Comparison of ENCODE assay signal across 12 mouse cellular contexts in genomic region chr11:69886907-69887635, GRCm38 (mm10). TPM values are rescaled to one million over a fixed set of nuclear protein-coding genes. Genes with fewer than 3 reads are reported as not detected.
DNase-seq lines count a peak whose midpoint lies in the region; ATAC-seq and TF ChIP-seq lines count a peak whose summit lies in the region.
"Had no signal": no experiment of that assay in that cellular context is flagged by ENCODE, and none has a peak within 500 bp of the region (broad histone marks: within the 10 kb centered on the region; RNA-seq: fewer than 3 reads in every experiment).

No protein-coding gene starts in this region.

- no peak for TF ChIP-seq POLR2A in ES-Bruce4 (IDR thresholded peaks at IDR 0.05; ENCODE audit: insufficient read depth, low read length)

- no peaks in the 10 kb centered on the region for H3K9me3 ChIP-seq in intestine, postnatal 0 days (ENCODE audit: control insufficient read depth)
- H3K9me3 ChIP-seq in intestine, embryonic 16.5 days (ENCODE audit: control insufficient read depth, low read length): no peaks in the 10 kb centered on the region
- H3K9me3 ChIP-seq in ES-Bruce4 (replicated peaks; ENCODE audit: control insufficient read depth, insufficient read depth, low read length, poor library complexity, severe bottlenecking): no peaks in the 10 kb centered on the region
- no peaks in the 10 kb centered on the region for H3K9me3 ChIP-seq in liver, embryonic 16.5 days (replicated peaks; ENCODE audit: control insufficient read depth, low read length)
- H3K9me3 ChIP-seq: midbrain, embryonic 13.5 days had no signal

- no peak overlapping the region for H3K27ac ChIP-seq in intestine, postnatal 0 days (ENCODE audit: low read depth, low read length)
- no peak overlapping the region for H3K27ac ChIP-seq in intestine, embryonic 16.5 days (ENCODE audit: low read length)
- H3K27ac ChIP-seq in ES-Bruce4 (ENCODE audit: insufficient read depth, low read length): no peak overlapping the region
- H3K27ac ChIP-seq in brown adipose tissue, adult 24 weeks (replicated peaks; ENCODE audit: low read depth, low read length): peak overlapping the region; percentile 59
- peak overlapping the region; percentile 41 for H3K27ac ChIP-seq in liver, embryonic 16.5 days (ENCODE audit: low read length)
- H3K27ac ChIP-seq: midbrain, embryonic 13.5 days had no signal

- H3K4me2 ChIP-seq in intestine, postnatal 0 days (replicated peaks; ENCODE audit: low read depth): no peak overlapping the region
- no peak overlapping the region for H3K4me2 ChIP-seq in intestine, embryonic 16.5 days (ENCODE audit: low read depth, low read length)
- peak overlapping the region; percentile 26 for H3K4me2 ChIP-seq in liver, embryonic 16.5 days (ENCODE audit: low read depth, low read length)
- H3K4me2 ChIP-seq: midbrain, embryonic 13.5 days had no signal

- ATAC-seq in intestine, postnatal 0 days: 0 out of 2 replicates have a peak, but pooled peaks have one; percentile 29
- no peak for ATAC-seq in intestine, embryonic 16.5 days
- ATAC-seq in liver, embryonic 16.5 days (ENCODE audit: low read depth): peak; percentile 76
- no peak for ATAC-seq in activated CD4-positive, CD25-positive, alpha-beta regulatory T cell, adult 4 months
- ATAC-seq: forebrain, embryonic 16.5 days; midbrain, embryonic 13.5 days had no signal

- no peaks in the 10 kb centered on the region for H3K36me3 ChIP-seq in intestine, postnatal 0 days (ENCODE audit: control insufficient read depth, insufficient read depth)
- H3K36me3 ChIP-seq in intestine, embryonic 16.5 days (ENCODE audit: control insufficient read depth, insufficient read depth, low read length): no peaks in the 10 kb centered on the region
- H3K36me3 ChIP-seq in ES-Bruce4 (ENCODE audit: control insufficient read depth, insufficient read depth, low read length, poor library complexity, severe bottlenecking): no peaks in the 10 kb centered on the region
- no peaks in the 10 kb centered on the region for H3K36me3 ChIP-seq in liver, embryonic 16.5 days (ENCODE audit: control insufficient read depth, insufficient read depth)
- H3K36me3 ChIP-seq: midbrain, embryonic 13.5 days had no signal

- no peak overlapping the region for H3K9ac ChIP-seq in intestine, postnatal 0 days (ENCODE audit: low read depth, low read length)
- no peak overlapping the region for H3K9ac ChIP-seq in intestine, embryonic 16.5 days (ENCODE audit: low read depth, low read length)
- H3K9ac ChIP-seq in ES-Bruce4 (ENCODE audit: low read depth, poor library complexity, severe bottlenecking): no peak overlapping the region
- H3K9ac ChIP-seq in liver, embryonic 16.5 days (ENCODE audit: low read depth, low read length): peak overlapping the region; percentile 27; the same call in 1 of the 2 replicates
- H3K9ac ChIP-seq: midbrain, embryonic 13.5 days had no signal

- no peak for TF ChIP-seq EP300 in ES-Bruce4 (IDR thresholded peaks at IDR 0.05; ENCODE audit: insufficient read depth, low read depth, low read length)

- no peaks in the 10 kb centered on the region for H3K27me3 ChIP-seq in intestine, postnatal 0 days (replicated peaks; ENCODE audit: control insufficient read depth, insufficient read depth, low read length)
- no peaks in the 10 kb centered on the region for H3K27me3 ChIP-seq in intestine, embryonic 16.5 days (replicated peaks; ENCODE audit: control insufficient read depth, insufficient read depth, low read length)
- H3K27me3 ChIP-seq in ES-Bruce4 (ENCODE audit: control insufficient read depth, insufficient read depth, low read length, poor library complexity, severe bottlenecking): no peaks in the 10 kb centered on the region
- no peaks in the 10 kb centered on the region for H3K27me3 ChIP-seq in liver, embryonic 16.5 days (ENCODE audit: control insufficient read depth, insufficient read depth, low read depth, low read length)

- no peak for DNase-seq in layer of hippocampus, adult 9-10 months (ENCODE audit: low spot score)
- DNase-seq in cerebellum, postnatal 4 days (ENCODE audit: low spot score in 2 of 2): no peak
- DNase-seq: cerebellum, postnatal 25 days had no signal

- peak; percentile 84 for TF ChIP-seq CTCF in intestine, postnatal 0 days (IDR thresholded peaks at IDR 0.05; ENCODE audit: low read depth)
- peak; percentile 60 for TF ChIP-seq CTCF in ES-Bruce4 (IDR thresholded peaks at IDR 0.05; ENCODE audit: low read depth, low read length)

- no peaks in the 10 kb centered on the region for H3K4me1 ChIP-seq in intestine, postnatal 0 days (replicated peaks; ENCODE audit: control insufficient read depth, insufficient read depth, low read length)
- H3K4me1 ChIP-seq in intestine, embryonic 16.5 days (ENCODE audit: control insufficient read depth, insufficient read depth, low read length): no peaks in the 10 kb centered on the region
- H3K4me1 ChIP-seq in ES-Bruce4 (ENCODE audit: control insufficient read depth, insufficient read depth, low read length): no peaks in the 10 kb centered on the region
- H3K4me1 ChIP-seq in brown adipose tissue, adult 24 weeks (ENCODE audit: control insufficient read depth, insufficient read depth, insufficient read length, low read length): peaks cover 5% of the 10 kb centered on the region
- peaks cover 29% of the 10 kb centered on the region for H3K4me1 ChIP-seq in liver, embryonic 16.5 days (ENCODE audit: control insufficient read depth, low read depth, low read length)
- H3K4me1 ChIP-seq: midbrain, embryonic 13.5 days had no signal

- WGBS in intestine, postnatal 0 days: 61% methylated on average over 8 of the region's 8 CpGs
- 62% methylated on average over 8 of the region's 8 CpGs for WGBS in intestine, embryonic 16.5 days
- WGBS in liver, embryonic 16.5 days (ENCODE audit: insufficient replicate concordance): 20% methylated on average over 8 of the region's 8 CpGs

- no peak overlapping the region for H3K4me3 ChIP-seq in intestine, postnatal 0 days (ENCODE audit: low read depth, low read length)
- no peak overlapping the region for H3K4me3 ChIP-seq in intestine, embryonic 16.5 days (ENCODE audit: low read length)
- H3K4me3 ChIP-seq in ES-Bruce4 (ENCODE audit: low read depth, low read length): no peak overlapping the region
- H3K4me3 ChIP-seq in brown adipose tissue, adult 24 weeks (ENCODE audit: insufficient read depth, low read depth, low read length): 0 out of 2 replicates have a peak overlapping the region, but pooled peaks have one; percentile 13
- H3K4me3 ChIP-seq in liver, embryonic 16.5 days (ENCODE audit: low read depth, low read length): no peak overlapping the region
- H3K4me3 ChIP-seq: midbrain, embryonic 13.5 days had no signal

RNA-seq across cellular contexts. Expression of gene Kctd11, which starts 5.9 kb away (rescaled TPM):
- polyA plus RNA-seq in intestine, postnatal 0 days (2015; fragmentation: Nextera tagmentation; extraction: Ambion mirVana): 4.0 and 4.1 TPM in 2 replicates
- polyA plus RNA-seq in intestine, embryonic 16.5 days (2015; fragmentation: Nextera tagmentation; extraction: Ambion mirVana): 5.5 and 6.2 TPM in 2 replicates
- polyA plus RNA-seq in ES-Bruce4 (2011; ENCODE audit: insufficient read depth, insufficient read length, low read depth, missing spikeins): 5.2 and 6.3 TPM in 2 replicates
- polyA plus RNA-seq in brown adipose tissue, adult 24 weeks (2012; ENCODE audit: insufficient read depth, insufficient read length, missing spikeins): 2.5 and 3.3 TPM in 2 replicates
- polyA plus RNA-seq in liver, embryonic 16.5 days (2015; fragmentation: Nextera tagmentation; extraction: Ambion mirVana): 1.3 and 1.4 TPM in 2 replicates
- polyA plus RNA-seq in activated CD4-positive, CD25-positive, alpha-beta regulatory T cell, adult 4 months (2017; shearing (Covaris generic)): under 1 TPM in 1 of 2 experiments, not detected in 1; 0.56 TPM

RNA-seq across cellular contexts. Expression of gene Acap1, which starts 8.3 kb away (rescaled TPM):
- polyA plus RNA-seq in intestine, postnatal 0 days (2015; fragmentation: Nextera tagmentation; extraction: Ambion mirVana): 1.1 TPM in 2 replicates
- 4.2 and 5.2 TPM in 2 replicates for polyA plus RNA-seq in intestine, embryonic 16.5 days (2015; fragmentation: Nextera tagmentation; extraction: Ambion mirVana)
- 1.5 and 2.3 TPM in 2 replicates for polyA plus RNA-seq in ES-Bruce4 (2011; ENCODE audit: insufficient read depth, insufficient read length, low read depth, missing spikeins)
- not detected in 2 replicates for polyA plus RNA-seq in brown adipose tissue, adult 24 weeks (2012; ENCODE audit: insufficient read depth, insufficient read length, missing spikeins)
- polyA plus RNA-seq in liver, embryonic 16.5 days (2015; fragmentation: Nextera tagmentation; extraction: Ambion mirVana): 6.5 and 6.8 TPM in 2 replicates
- 100 to 1,000 TPM; 213 to 273 TPM for polyA plus RNA-seq in activated CD4-positive, CD25-positive, alpha-beta regulatory T cell, adult 4 months (2017; shearing (Covaris generic))

RNA-seq across cellular contexts. Expression of gene Tmem95, which starts 9.3 kb away (rescaled TPM):
- not detected in 2 replicates for polyA plus RNA-seq in intestine, postnatal 0 days (2015; fragmentation: Nextera tagmentation; extraction: Ambion mirVana)
- not detected in 2 replicates for polyA plus RNA-seq in intestine, embryonic 16.5 days (2015; fragmentation: Nextera tagmentation; extraction: Ambion mirVana)
- not detected in 2 replicates for polyA plus RNA-seq in ES-Bruce4 (2011; ENCODE audit: insufficient read depth, insufficient read length, low read depth, missing spikeins)
- not detected in 2 replicates for polyA plus RNA-seq in brown adipose tissue, adult 24 weeks (2012; ENCODE audit: insufficient read depth, insufficient read length, missing spikeins)
- not detected in 2 replicates for polyA plus RNA-seq in liver, embryonic 16.5 days (2015; fragmentation: Nextera tagmentation; extraction: Ambion mirVana)
- not detected for polyA plus RNA-seq in activated CD4-positive, CD25-positive, alpha-beta regulatory T cell, adult 4 months (2017; shearing (Covaris generic))
- polyA plus RNA-seq: forebrain, embryonic 16.5 days; midbrain, embryonic 13.5 days; spleen, adult 2 months had no signal

RNA-seq across cellular contexts. Expression of gene 2810408A11Rik, which starts 13.7 kb away (rescaled TPM):
- 3.5 and 3.8 TPM in 2 replicates for polyA plus RNA-seq in intestine, postnatal 0 days (2015; fragmentation: Nextera tagmentation; extraction: Ambion mirVana)
- polyA plus RNA-seq in intestine, embryonic 16.5 days (2015; fragmentation: Nextera tagmentation; extraction: Ambion mirVana): 4.7 and 5.4 TPM in 2 replicates
- polyA plus RNA-seq in ES-Bruce4 (2011; ENCODE audit: insufficient read depth, insufficient read length, low read depth, missing spikeins): 11.6 and 13.1 TPM in 2 replicates
- 3.2 TPM in 1 of 2 replicates, not detected in the other for polyA plus RNA-seq in brown adipose tissue, adult 24 weeks (2012; ENCODE audit: insufficient read depth, insufficient read length, missing spikeins)
- polyA plus RNA-seq in liver, embryonic 16.5 days (2015; fragmentation: Nextera tagmentation; extraction: Ambion mirVana): 0.46 and 0.76 TPM in 2 replicates
- polyA plus RNA-seq in activated CD4-positive, CD25-positive, alpha-beta regulatory T cell, adult 4 months (2017; shearing (Covaris generic)): 1 to 10 TPM; 1.1 to 1.2 TPM

RNA-seq across cellular contexts. Expression of gene Neurl4, which starts 13.8 kb away (rescaled TPM):
- 9.7 and 10.3 TPM in 2 replicates for polyA plus RNA-seq in intestine, postnatal 0 days (2015; fragmentation: Nextera tagmentation; extraction: Ambion mirVana)
- 7.1 and 10.1 TPM in 2 replicates for polyA plus RNA-seq in intestine, embryonic 16.5 days (2015; fragmentation: Nextera tagmentation; extraction: Ambion mirVana)
- polyA plus RNA-seq in ES-Bruce4 (2011; ENCODE audit: insufficient read depth, insufficient read length, low read depth, missing spikeins): 27.9 and 32.4 TPM in 2 replicates
- polyA plus RNA-seq in brown adipose tissue, adult 24 weeks (2012; ENCODE audit: insufficient read depth, insufficient read length, missing spikeins): 16.9 and 18.4 TPM in 2 replicates
- polyA plus RNA-seq in liver, embryonic 16.5 days (2015; fragmentation: Nextera tagmentation; extraction: Ambion mirVana): 2.2 and 2.6 TPM in 2 replicates
- polyA plus RNA-seq in activated CD4-positive, CD25-positive, alpha-beta regulatory T cell, adult 4 months (2017; shearing (Covaris generic)): 1 to 10 TPM; 7.9 to 8.0 TPM

Comparison
In these comparisons a context has a peak if more than half of its experiments do, and no peak if none do; other contexts are left out.
1. ATAC-seq: peak in intestine, postnatal 0 days (single experiment) and liver, embryonic 16.5 days (single experiment); none in intestine, embryonic 16.5 days (single experiment) and activated CD4-positive, CD25-positive, alpha-beta regulatory T cell, adult 4 months (single experiment).
2. H3K27ac ChIP-seq: peak in brown adipose tissue, adult 24 weeks (single experiment) and liver, embryonic 16.5 days (single experiment); none in intestine, postnatal 0 days (single experiment), intestine, embryonic 16.5 days (single experiment) and ES-Bruce4 (single experiment).
3. RNA of gene Acap1, which starts 8.3 kb away (polyA plus RNA-seq): 213 to 273 TPM in activated CD4-positive, CD25-positive, alpha-beta regulatory T cell, adult 4 months; 6.5 to 6.8 TPM in liver, embryonic 16.5 days, 4.2 to 5.2 TPM in intestine, embryonic 16.5 days, 1.5 to 2.3 TPM in ES-Bruce4, 1.1 TPM in intestine, postnatal 0 days and not detected in brown adipose tissue, adult 24 weeks; every median in the first group is over 10 times any median in the second.